Mouse (Mus musculus): ENCODE measurements around the gene Zfp784.

Gene Zfp784

GRCm38 (mm10) chr7:4996003-4996895, 42.0 kb downstream of the Zfp784 start, which contains the start of gene Zfp579:
TSS of gene Zfp579 (minus strand) at chr7:4996158.
- no peaks in the 10 kb centered on the region; the same call in 1 of the 2 replicates for H3K36me3 ChIP-seq (ENCODE audit: control insufficient read depth, insufficient read depth, low read length, poor library complexity, severe bottlenecking)
- peak; percentile 76 for DNase-seq (ENCODE audit: low read depth, low spot score)
- H3K27me3 ChIP-seq (ENCODE audit: control insufficient read depth, insufficient read depth, low read length, poor library complexity, severe bottlenecking) = no peaks in the 10 kb centered on the region

GRCm38 (mm10) chr7:4995268-4996002, 42.8 kb downstream of the Zfp784 start:
- Histone ChIP-seq H3K27me3 (ENCODE audit: control insufficient read depth, insufficient read depth, low read length, poor library complexity, severe bottlenecking) (no peaks in the 10 kb centered on the region), H3K36me3 (ENCODE audit: control insufficient read depth, insufficient read depth, low read length, poor library complexity, severe bottlenecking) (no peaks in the 10 kb centered on the region; the same call in 1 of the 2 replicates)
- DNase-seq (ENCODE audit: low read depth, low spot score) = no peak

- Histone ChIP-seq H3K27me3 (ENCODE audit: control insufficient read depth, insufficient read depth, low read length, poor library complexity, severe bottlenecking) (no peaks in the 10 kb centered on the region), H3K36me3 (ENCODE audit: control insufficient read depth, insufficient read depth, low read length, poor library complexity, severe bottlenecking) (no peaks in the 10 kb centered on the region; the same call in 1 of the 2 replicates)
- DNase-seq (ENCODE audit: low read depth, low spot score) = no peak
Observed at GRCm38 (mm10) chr7:4993999-4994788, 44.1 kb downstream of the Zfp784 start.

- no peaks in the 10 kb centered on the region; the same call in 1 of the 2 replicates for H3K36me3 ChIP-seq (ENCODE audit: control insufficient read depth, insufficient read depth, low read length, poor library complexity, severe bottlenecking)
- no peak for DNase-seq (ENCODE audit: low read depth, low spot score)
Observed at GRCm38 (mm10) chr7:4993347-4993998, 44.8 kb downstream of the Zfp784 start.

GRCm38 (mm10) chr7:4988250-4988649, 50.0 kb downstream of the Zfp784 start:
- DNase-seq (ENCODE audit: low read depth, low spot score) = no peak
- Histone ChIP-seq H3K36me3 (ENCODE audit: control insufficient read depth, insufficient read depth, low read length, poor library complexity, severe bottlenecking) (no peaks in the 10 kb centered on the region; the same call in 1 of the 2 replicates), H3K27me3 (ENCODE audit: control insufficient read depth, insufficient read depth, low read length, poor library complexity, severe bottlenecking) (no peaks in the 10 kb centered on the region)

More at GRCm38 (mm10) chr7:4993347-4993998, 44.8 kb downstream of the Zfp784 start:
- no peaks in the 10 kb centered on the region for H3K27me3 ChIP-seq (ENCODE audit: control insufficient read depth, insufficient read depth, low read length, poor library complexity, severe bottlenecking)

Data from splenic B cell, adult 2 months (primary cell).